Mouse (Mus musculus): Measurements from ENCODE around the gene Unc13a. TPM values are rescaled to one million over a fixed set of nuclear protein-coding genes. Genes with fewer than 3 reads are reported as not detected.

Gene Unc13a
- total and polyA plus RNA-seq, 3 experiments, result 4.6 to 7.3 (median 5.2) TPM

- Histone ChIP-seq H3K36me3 (replicated peaks) (peaks cover 8% of the 10 kb centered on the region), H3K9me3 (replicated peaks) (peaks cover 14% of the 10 kb centered on the region), H3K4me1 (ENCODE audit: insufficient read depth, low read depth, low read length) (peaks cover 3% of the 10 kb centered on the region; the same call in 1 of the 2 replicates), H3K4me3 (ENCODE audit: low read depth, low read length) (no peak overlapping the region), H3K27me3 (ENCODE audit: insufficient read depth, low read length) (peaks cover 10% of the 10 kb centered on the region; the same call in 1 of the 2 replicates)
- DNase-seq (ENCODE audit: low spot score), result no peak
- ATAC-seq (ENCODE audit: extremely low read depth, insufficient number of reproducible peaks, low FRiP score, poor library complexity, severe bottlenecking), result no peak
- TF ChIP-seq GATA1 (IDR thresholded peaks at IDR 0.05; ENCODE audit: borderline replicate concordance, low read length) (no peak), CTCF (IDR thresholded peaks at IDR 0.05; ENCODE audit: low read depth, low read length) (no peak), POLR2AphosphoS5 (IDR thresholded peaks at IDR 0.05; ENCODE audit: insufficient replicate concordance, low read depth, low read length) (no peak), GATA2 (IDR thresholded peaks at IDR 0.05; ENCODE audit: borderline replicate concordance, low read depth, low read length) (no peak), TAL1 (conservative IDR thresholded peaks at IDR 0.05; ENCODE audit: low read depth, low read length) (no peak)
These were observed 21.0 kb upstream of the Unc13a start for GRCm38 (mm10) chr8:71692509-71692908.

GRCm38 (mm10) chr8:71689028-71689427 is 17.5 kb upstream of the Unc13a start, which contains the start of gene Insl3:
Insl3 (plus strand) TSS chr8:71689214.
- Histone ChIP-seq H3K36me3 (replicated peaks) (peaks cover 41% of the 10 kb centered on the region), H3K27me3 (ENCODE audit: insufficient read depth, low read length) (peaks cover 10% of the 10 kb centered on the region; the same call in 1 of the 2 replicates), H3K9me3 (replicated peaks) (peaks cover 17% of the 10 kb centered on the region), H3K4me3 (ENCODE audit: low read depth, low read length) (no peak within 1 kb of the TSS), H3K4me1 (ENCODE audit: insufficient read depth, low read depth, low read length) (peaks cover 3% of the 10 kb centered on the region; the same call in 1 of the 2 replicates)
- ATAC-seq (ENCODE audit: extremely low read depth, insufficient number of reproducible peaks, low FRiP score, poor library complexity, severe bottlenecking), result no peak
- no peak for DNase-seq (ENCODE audit: low spot score)
- TF ChIP-seq POLR2AphosphoS5 (IDR thresholded peaks at IDR 0.05; ENCODE audit: insufficient replicate concordance, low read depth, low read length) (no peak), TAL1 (conservative IDR thresholded peaks at IDR 0.05; ENCODE audit: low read depth, low read length) (no peak), CTCF (IDR thresholded peaks at IDR 0.05; ENCODE audit: low read depth, low read length) (no peak), GATA1 (IDR thresholded peaks at IDR 0.05; ENCODE audit: borderline replicate concordance, low read length) (no peak), GATA2 (IDR thresholded peaks at IDR 0.05; ENCODE audit: borderline replicate concordance, low read depth, low read length) (no peak)

GRCm38 (mm10) chr8:71687616-71688015 is 16.1 kb upstream of the Unc13a start:
- Histone ChIP-seq H3K4me3 (ENCODE audit: low read depth, low read length) (no peak overlapping the region), H3K27me3 (ENCODE audit: insufficient read depth, low read length) (peaks cover 3% of the 10 kb centered on the region; the same call in 1 of the 2 replicates), H3K36me3 (replicated peaks) (peaks cover 55% of the 10 kb centered on the region), H3K9me3 (replicated peaks) (peaks cover 6% of the 10 kb centered on the region), H3K4me1 (ENCODE audit: insufficient read depth, low read depth, low read length) (peaks cover 3% of the 10 kb centered on the region; the same call in 1 of the 2 replicates)
- TF ChIP-seq TAL1 (conservative IDR thresholded peaks at IDR 0.05; ENCODE audit: low read depth, low read length), result no peak
- TF ChIP-seq POLR2AphosphoS5 (IDR thresholded peaks at IDR 0.05; ENCODE audit: insufficient replicate concordance, low read depth, low read length), result no peak
- TF ChIP-seq GATA1 (IDR thresholded peaks at IDR 0.05; ENCODE audit: borderline replicate concordance, low read length), result no peak
- no peak for TF ChIP-seq GATA2 (IDR thresholded peaks at IDR 0.05; ENCODE audit: borderline replicate concordance, low read depth, low read length)
- TF ChIP-seq CTCF (IDR thresholded peaks at IDR 0.05; ENCODE audit: low read depth, low read length), result no peak
- DNase-seq (ENCODE audit: low spot score), result no peak
- no peak for ATAC-seq (ENCODE audit: extremely low read depth, insufficient number of reproducible peaks, low FRiP score, poor library complexity, severe bottlenecking)

- Histone ChIP-seq H3K9me3 (replicated peaks) (peaks cover 3% of the 10 kb centered on the region; the same call in 1 of the 2 replicates), H3K4me1 (ENCODE audit: insufficient read depth, low read depth, low read length) (peaks cover 3% of the 10 kb centered on the region; the same call in 1 of the 2 replicates), H3K4me3 (ENCODE audit: low read depth, low read length) (no peak overlapping the region), H3K27me3 (ENCODE audit: insufficient read depth, low read length) (no peaks in the 10 kb centered on the region), H3K36me3 (replicated peaks) (peaks cover 69% of the 10 kb centered on the region)
- DNase-seq (ENCODE audit: low spot score), result no peak
- TF ChIP-seq POLR2AphosphoS5 (IDR thresholded peaks at IDR 0.05; ENCODE audit: insufficient replicate concordance, low read depth, low read length) (no peak), CTCF (IDR thresholded peaks at IDR 0.05; ENCODE audit: low read depth, low read length) (no peak), TAL1 (conservative IDR thresholded peaks at IDR 0.05; ENCODE audit: low read depth, low read length) (no peak), GATA1 (IDR thresholded peaks at IDR 0.05; ENCODE audit: borderline replicate concordance, low read length) (no peak), GATA2 (IDR thresholded peaks at IDR 0.05; ENCODE audit: borderline replicate concordance, low read depth, low read length) (no peak)
- no peak for ATAC-seq (ENCODE audit: extremely low read depth, insufficient number of reproducible peaks, low FRiP score, poor library complexity, severe bottlenecking)
These were observed 14.7 kb upstream of the Unc13a start for GRCm38 (mm10) chr8:71686143-71686734.

GRCm38 (mm10) chr8:71685573-71685972 is 14.0 kb upstream of the Unc13a start:
- ATAC-seq (ENCODE audit: extremely low read depth, insufficient number of reproducible peaks, low FRiP score, poor library complexity, severe bottlenecking), result no peak
- no peak for TF ChIP-seq CTCF (IDR thresholded peaks at IDR 0.05; ENCODE audit: low read depth, low read length)
- Histone ChIP-seq H3K9me3 (replicated peaks) (peaks cover 3% of the 10 kb centered on the region; the same call in 1 of the 2 replicates), H3K36me3 (replicated peaks) (peaks cover 76% of the 10 kb centered on the region), H3K27me3 (ENCODE audit: insufficient read depth, low read length) (no peaks in the 10 kb centered on the region), H3K4me3 (ENCODE audit: low read depth, low read length) (no peak overlapping the region), H3K4me1 (ENCODE audit: insufficient read depth, low read depth, low read length) (peaks cover 3% of the 10 kb centered on the region; the same call in 1 of the 2 replicates)
- no peak for DNase-seq (ENCODE audit: low spot score)

- peaks cover 83% of the 10 kb centered on the region for H3K36me3 ChIP-seq (replicated peaks)
- H3K4me3 ChIP-seq (ENCODE audit: low read depth, low read length), result no peak overlapping the region
- H3K9me3 ChIP-seq (replicated peaks), result peaks cover 3% of the 10 kb centered on the region; the same call in 1 of the 2 replicates
- TF ChIP-seq TAL1 (conservative IDR thresholded peaks at IDR 0.05; ENCODE audit: low read depth, low read length) (no peak), GATA1 (IDR thresholded peaks at IDR 0.05; ENCODE audit: borderline replicate concordance, low read length) (no peak), CTCF (IDR thresholded peaks at IDR 0.05; ENCODE audit: low read depth, low read length) (no peak), GATA2 (IDR thresholded peaks at IDR 0.05; ENCODE audit: borderline replicate concordance, low read depth, low read length) (no peak), POLR2AphosphoS5 (IDR thresholded peaks at IDR 0.05; ENCODE audit: insufficient replicate concordance, low read depth, low read length) (no peak)
- DNase-seq (ENCODE audit: low spot score) (no peak), ATAC-seq (ENCODE audit: extremely low read depth, insufficient number of reproducible peaks, low FRiP score, poor library complexity, severe bottlenecking) (no peak)
- peaks cover 3% of the 10 kb centered on the region; the same call in 1 of the 2 replicates for H3K4me1 ChIP-seq (ENCODE audit: insufficient read depth, low read depth, low read length)
- no peaks in the 10 kb centered on the region for H3K27me3 ChIP-seq (ENCODE audit: insufficient read depth, low read length)
These were observed 13.1 kb upstream of the Unc13a start for GRCm38 (mm10) chr8:71684701-71685100.
